Mouse (Mus musculus) limb, embryonic 11.5 days (tissue): ENCODE measurements at regions not wholly inside any gene's neighbourhood (a gene's known extent, or its start where the extent isn't known, plus 50 kb on each side); places are given as distances from the start of the nearest gene placed in this dataset.

Source experiments
- ATAC-seq: fragments of 200-750 bp; cut with Nextera tagmentation; 2 replicates; pipeline ENCODE4 v1.8.0; 2017; ENCODE audit warnings: low read depth; ENCODE audit not compliant: insufficient number of reproducible peaks, low FRiP score, low TSS enrichment
- DNase-seq: peaks from one replicate; pipeline ENCODE4 v3.0.0-alpha.2; 2015; ENCODE audit warnings: low spot score
- H3K27ac ChIP-seq: fragments of 300-500 bp; sonication (generic); replicated peaks from 2 replicates; pipeline ENCODE4 v1.5.1; 2014; ENCODE audit warnings: low read depth, mild to moderate bottlenecking, low read length
- H3K27me3 ChIP-seq: fragments of 300-500 bp; sonication (generic); 2 replicates; pipeline ENCODE4 v1.6.1; 2014; ENCODE audit warnings: mild to moderate bottlenecking, low read length, mixed read lengths; ENCODE audit not compliant: control insufficient read depth, insufficient read depth
- H3K36me3 ChIP-seq: fragments of 300-500 bp; sonication (generic); 2 replicates; pipeline ENCODE4 v1.6.1; 2014; ENCODE audit warnings: mild to moderate bottlenecking, low read length, moderate library complexity, mixed read lengths; ENCODE audit not compliant: control insufficient read depth, insufficient read depth
- H3K4me1 ChIP-seq: fragments of 300-500 bp; sonication (generic); 2 replicates; pipeline ENCODE4 v1.6.1; 2014; ENCODE audit warnings: low read length, mixed read lengths; ENCODE audit not compliant: control insufficient read depth, insufficient read depth
- H3K4me2 ChIP-seq: fragments of 300-500 bp; sonication (generic); 2 replicates; pipeline ENCODE4 v1.6.1; 2014; ENCODE audit warnings: low read depth, mild to moderate bottlenecking, moderate library complexity; ENCODE audit not compliant: severe bottlenecking
- H3K4me3 ChIP-seq: fragments of 300-500 bp; sonication (generic); 2 replicates; pipeline ENCODE4 v1.5.1; 2014; ENCODE audit warnings: low read depth, low read length
- H3K9ac ChIP-seq: fragments of 300-500 bp; sonication (generic); 2 replicates; pipeline ENCODE4 v1.6.1; 2014; ENCODE audit warnings: mild to moderate bottlenecking, low read length
- H3K9me3 ChIP-seq: fragments of 300-500 bp; sonication (generic); 2 replicates; pipeline ENCODE4 v1.6.1; 2016; ENCODE audit warnings: low read length; ENCODE audit not compliant: control insufficient read depth
- WGBS: fragments of 180-500 bp; shearing (Covaris S2); extraction: QIAGEN DNeasy Blood & Tissue Kit; methylation state at CpG from one replicate; pipeline ENCODE4 v1.1.7; 2014; 5-methylcytosine and 5-hydroxymethylcytosine counted together

DNA sequence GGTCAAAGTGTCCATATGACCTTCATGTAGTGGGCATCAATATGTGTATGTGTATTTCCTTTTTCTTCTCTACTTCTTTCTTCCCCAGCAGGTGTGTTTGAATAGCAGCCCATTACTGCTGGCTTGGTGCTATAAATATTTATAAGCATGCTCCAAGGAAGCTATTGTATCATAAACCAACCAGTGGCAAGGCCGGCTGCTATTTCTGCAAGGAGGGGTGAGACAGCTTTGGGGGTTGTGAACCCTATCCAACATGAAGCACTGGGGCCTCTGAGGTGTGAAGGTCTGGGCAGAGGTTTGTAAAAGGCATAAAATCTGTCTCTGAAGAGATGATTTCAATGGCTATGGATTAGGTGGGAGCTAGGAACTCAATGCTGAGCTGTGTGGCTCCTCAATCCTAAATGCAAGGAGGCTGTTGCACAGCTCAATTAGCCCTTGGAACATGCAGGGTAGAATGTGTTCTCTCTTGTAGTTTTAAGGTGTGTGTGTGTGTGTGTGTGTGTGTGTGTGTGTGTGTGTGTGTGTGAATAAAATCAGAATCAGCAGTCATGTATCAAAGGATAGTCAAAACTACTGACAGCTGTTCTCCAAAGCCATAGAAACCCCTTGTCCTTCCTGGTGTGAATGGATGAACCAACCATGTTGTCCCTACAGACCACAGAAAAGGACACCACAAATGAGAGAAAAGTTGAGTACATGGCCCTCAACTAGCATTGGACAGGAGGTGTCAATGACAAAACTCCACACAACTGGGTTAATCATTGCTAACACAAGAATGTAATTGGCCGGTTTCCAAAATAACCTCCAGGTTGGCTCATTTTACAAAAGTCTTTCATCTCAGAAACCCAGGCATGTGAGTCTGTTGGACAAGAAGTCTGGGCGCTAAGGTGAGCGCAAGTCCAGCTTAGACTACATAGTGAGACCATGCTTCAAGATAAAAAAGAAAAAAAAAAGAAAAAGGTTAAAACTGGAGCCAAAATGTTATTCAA lies 809.0 kb downstream of the Ntrk3 start:
- 83% methylated on average over 4 of the region's 4 CpGs for whole genome bisulfite sequencing
- Histone ChIP-seq H3K4me3 (no peak overlapping the region), H3K36me3 (no peaks in the 10 kb centered on the region), H3K27ac (no peak overlapping the region), H3K4me1 (no peaks in the 10 kb centered on the region), H3K27me3 (no peaks in the 10 kb centered on the region), H3K9ac (no peak overlapping the region), H3K4me2 (no peak overlapping the region), H3K9me3 (no peaks in the 10 kb centered on the region)
- DNase-seq = no peak
- no peak for ATAC-seq

DNA sequence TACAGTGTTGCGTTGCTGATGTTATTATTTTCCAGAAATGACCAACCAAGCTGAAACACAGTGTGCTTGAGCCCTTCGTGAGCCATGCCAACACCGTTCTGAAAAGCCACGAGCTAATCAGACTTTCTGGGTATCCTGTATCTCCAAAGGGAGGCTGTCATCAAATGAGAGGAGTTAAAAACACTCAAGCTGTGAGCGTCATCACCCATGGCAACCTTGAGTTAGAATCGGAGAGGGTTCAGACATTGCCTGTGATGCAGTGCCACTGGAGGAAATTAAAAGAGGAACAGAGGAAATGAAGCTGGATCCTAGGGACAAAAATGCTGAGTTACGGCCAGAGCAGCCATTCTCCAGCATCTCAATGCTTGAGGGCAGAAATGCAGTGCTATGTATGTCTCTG lies 838.6 kb downstream of the Ntrk3 start:
- WGBS = 78% methylated on average over 7 of the region's 7 CpGs
- ATAC-seq (no peak), DNase-seq (no peak)
- Histone ChIP-seq H3K36me3 (no peaks in the 10 kb centered on the region), H3K27ac (no peak overlapping the region), H3K4me2 (no peak overlapping the region), H3K27me3 (no peaks in the 10 kb centered on the region), H3K4me3 (no peak overlapping the region), H3K4me1 (no peaks in the 10 kb centered on the region), H3K9me3 (no peaks in the 10 kb centered on the region), H3K9ac (no peak overlapping the region)

DNA sequence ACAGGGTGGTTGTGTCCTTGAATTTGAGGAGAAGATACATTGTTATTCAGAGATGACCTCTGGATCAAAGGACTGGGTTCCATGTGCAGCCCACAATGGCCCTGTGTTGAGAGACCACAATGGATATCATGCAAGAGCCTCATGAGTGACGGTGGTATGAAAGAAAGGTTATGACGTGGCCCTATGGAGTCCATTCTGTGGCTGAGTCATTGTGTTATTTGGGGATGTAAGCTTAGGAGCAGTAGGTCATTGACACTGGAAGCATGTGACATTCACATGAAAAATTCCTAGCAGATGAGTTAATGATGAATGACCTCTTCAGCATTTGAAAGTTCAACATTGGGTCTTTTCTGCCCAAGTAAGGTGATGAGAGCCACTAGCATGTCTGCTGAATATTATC lies 849.3 kb downstream of the Ntrk3 start:
- Histone ChIP-seq H3K27ac (no peak overlapping the region), H3K9ac (no peak overlapping the region), H3K4me2 (no peak overlapping the region), H3K4me1 (no peaks in the 10 kb centered on the region), H3K4me3 (no peak overlapping the region), H3K9me3 (no peaks in the 10 kb centered on the region), H3K27me3 (no peaks in the 10 kb centered on the region), H3K36me3 (no peaks in the 10 kb centered on the region)
- ATAC-seq = no peak
- 81% methylated on average over 2 of the region's 2 CpGs for WGBS
- no peak for DNase-seq

DNA sequence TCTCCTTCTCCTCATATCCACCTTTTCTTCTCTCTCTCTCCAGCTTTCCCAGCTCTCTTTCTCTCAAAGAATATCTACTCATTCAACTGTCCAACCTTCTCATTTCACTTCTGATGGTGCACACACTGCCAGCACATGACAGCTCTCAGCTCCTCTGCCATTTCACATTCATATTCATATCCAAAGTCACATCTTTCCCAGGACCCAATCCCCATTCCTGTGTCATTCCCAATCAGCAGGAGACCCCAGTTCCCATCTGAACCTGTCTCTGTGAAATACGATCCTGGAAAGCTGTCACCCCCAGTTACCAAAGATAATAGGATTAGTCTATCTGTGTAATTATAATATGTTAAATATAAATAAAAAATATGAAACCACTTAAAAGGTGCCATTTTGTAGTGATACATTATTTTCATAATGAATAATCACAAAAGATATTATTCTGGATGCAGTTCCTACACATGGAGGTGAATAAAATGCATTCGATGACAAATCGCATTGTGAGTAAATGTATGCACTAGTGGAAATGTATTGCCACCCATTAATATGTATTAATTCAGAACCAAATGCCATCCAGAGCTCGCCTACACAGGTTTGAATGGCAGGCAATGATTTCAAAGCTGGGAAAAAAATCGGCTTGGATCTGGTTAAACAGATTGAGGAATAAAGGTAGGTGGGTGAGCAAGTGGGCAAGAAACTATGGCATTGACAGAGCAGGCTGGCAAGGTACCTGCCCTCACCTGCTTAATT lies 855.0 kb downstream of the Ntrk3 start:
- ATAC-seq = no peak
- no peak overlapping the region for H3K27ac ChIP-seq
- H3K9me3 ChIP-seq = no peaks in the 10 kb centered on the region
- no peak for DNase-seq
- H3K27me3 ChIP-seq = no peaks in the 10 kb centered on the region
- 89% methylated on average over 5 of the region's 5 CpGs for WGBS
- H3K4me3 ChIP-seq = no peak overlapping the region
- no peaks in the 10 kb centered on the region for H3K4me1 ChIP-seq
- H3K36me3 ChIP-seq = no peaks in the 10 kb centered on the region
- H3K4me2 ChIP-seq = no peak overlapping the region
- no peak overlapping the region for H3K9ac ChIP-seq

DNA sequence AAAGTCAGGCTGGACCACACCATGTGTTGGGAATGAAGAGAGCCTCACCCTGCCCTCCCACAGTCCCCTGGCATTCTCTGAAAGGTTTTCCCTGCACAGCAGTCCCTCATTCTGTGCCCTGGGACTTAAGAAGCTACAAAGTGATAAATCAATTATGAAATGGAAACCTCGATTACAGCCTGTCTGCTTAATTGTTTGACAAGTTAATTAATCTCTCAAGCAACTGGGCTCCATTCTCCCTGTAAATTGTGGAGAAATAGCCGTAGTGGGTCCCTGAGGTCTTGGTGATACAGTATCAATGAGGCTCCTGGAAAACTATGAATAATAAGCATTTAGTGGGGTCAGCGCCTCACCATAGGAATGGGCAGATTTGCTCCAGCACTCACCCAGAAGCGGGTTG lies 870.3 kb downstream of the Ntrk3 start:
- Histone ChIP-seq H3K36me3 (no peaks in the 10 kb centered on the region), H3K4me3 (no peak overlapping the region), H3K4me1 (no peaks in the 10 kb centered on the region), H3K9me3 (no peaks in the 10 kb centered on the region), H3K4me2 (no peak overlapping the region), H3K27me3 (no peaks in the 10 kb centered on the region), H3K27ac (no peak overlapping the region), H3K9ac (no peak overlapping the region)
- WGBS = 61% methylated on average over 4 of the region's 4 CpGs
- no peak for DNase-seq
- ATAC-seq = no peak

DNA sequence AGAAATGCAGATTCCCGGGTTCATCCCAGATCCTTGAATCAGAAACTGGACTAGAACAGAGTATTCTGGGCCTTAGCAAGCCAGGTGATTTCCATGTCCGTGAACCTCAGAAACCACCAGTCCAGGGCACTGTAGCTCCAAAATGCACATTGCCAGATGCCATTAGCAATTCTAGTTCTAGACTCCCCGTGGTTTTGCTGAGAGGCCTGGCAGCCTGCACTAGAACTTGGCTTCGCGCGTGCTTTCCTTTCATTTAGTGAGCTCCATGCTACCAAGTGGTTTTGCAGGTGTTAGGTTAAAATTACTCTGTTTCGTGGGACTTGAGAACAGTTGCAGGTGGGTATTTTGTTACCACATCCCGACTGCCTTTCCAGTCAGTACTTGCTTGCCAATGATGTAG lies 876.0 kb downstream of the Ntrk3 start:
- H3K4me2 ChIP-seq = no peak overlapping the region
- H3K4me1 ChIP-seq = no peaks in the 10 kb centered on the region
- H3K27ac ChIP-seq = no peak overlapping the region
- ATAC-seq (no peak), DNase-seq (no peak)
- WGBS = 83% methylated on average over 8 of the region's 8 CpGs
- no peaks in the 10 kb centered on the region for H3K9me3 ChIP-seq
- H3K36me3 ChIP-seq = no peaks in the 10 kb centered on the region
- H3K9ac ChIP-seq = no peak overlapping the region
- no peak overlapping the region for H3K4me3 ChIP-seq
- no peaks in the 10 kb centered on the region for H3K27me3 ChIP-seq

DNA sequence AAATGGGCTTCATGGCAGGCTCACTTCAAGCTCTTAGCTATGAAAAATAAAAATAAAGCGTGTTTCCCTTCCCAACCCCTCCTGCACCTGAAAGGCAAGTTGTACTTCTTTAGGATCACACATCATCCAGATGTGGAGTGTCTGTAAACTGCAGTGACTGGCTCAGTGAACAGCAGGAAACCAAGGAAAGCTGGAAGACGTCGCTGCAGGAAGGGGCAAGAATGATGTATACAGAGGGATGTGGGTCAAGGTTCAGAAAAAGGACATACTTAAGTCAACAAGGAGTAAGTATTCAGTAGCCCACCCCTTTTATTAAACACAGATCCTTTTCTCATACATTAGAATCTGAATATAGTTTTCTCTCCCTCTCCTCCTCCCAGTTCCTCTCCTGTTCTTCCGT lies 879.4 kb downstream of the Ntrk3 start:
- ATAC-seq = no peak

DNA sequence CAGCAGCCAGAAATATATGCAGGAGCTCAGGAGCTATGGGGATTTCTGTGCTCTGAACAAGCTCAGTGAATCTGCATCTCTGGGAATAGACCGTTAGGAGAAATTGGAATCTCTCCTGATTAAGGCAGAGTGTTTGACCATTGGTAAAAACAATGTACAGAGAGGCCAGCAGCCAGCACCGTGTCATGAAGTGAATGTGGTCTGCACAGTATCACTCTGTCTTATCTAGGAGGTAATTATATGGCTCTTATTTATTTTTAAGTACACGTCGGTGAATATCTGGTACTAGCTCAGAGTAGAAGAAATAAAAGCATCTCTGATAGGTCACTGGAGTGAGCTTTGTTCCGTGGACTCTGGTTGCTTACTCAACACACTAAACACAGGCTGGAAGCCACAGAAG lies 879.8 kb downstream of the Ntrk3 start:
- DNase-seq (no peak), ATAC-seq (no peak)
- Histone ChIP-seq H3K27me3 (no peaks in the 10 kb centered on the region), H3K36me3 (no peaks in the 10 kb centered on the region), H3K9ac (no peak overlapping the region), H3K27ac (no peak overlapping the region), H3K4me1 (no peaks in the 10 kb centered on the region), H3K4me2 (no peak overlapping the region), H3K4me3 (no peak overlapping the region), H3K9me3 (no peaks in the 10 kb centered on the region)
- WGBS = 66% methylated on average over 5 of the region's 5 CpGs

More for the DNA sequence above, 879.4 kb downstream of the Ntrk3 start:
- Histone ChIP-seq H3K27ac (no peak overlapping the region), H3K4me2 (no peak overlapping the region), H3K27me3 (no peaks in the 10 kb centered on the region), H3K4me3 (no peak overlapping the region), H3K36me3 (no peaks in the 10 kb centered on the region), H3K9ac (no peak overlapping the region), H3K9me3 (no peaks in the 10 kb centered on the region), H3K4me1 (no peaks in the 10 kb centered on the region)
- 58% methylated on average over 4 of the region's 4 CpGs for WGBS
- no peak for DNase-seq
